Mouse (Mus musculus) neural tube, embryonic 11.5 days (tissue): ENCODE data around the gene Mia2. TPM values are rescaled to one million over a fixed set of nuclear protein-coding genes. Genes with fewer than 3 reads are reported as not detected.
A peak's percentile ranks its signal among the peaks of the same experiment; 100 is the strongest.

Source experiments
- ATAC-seq: fragments of 200-750 bp; cut with Nextera tagmentation; 2 replicates; pipeline ENCODE4 v1.8.0; 2017; ENCODE audit warnings: moderate number of reproducible peaks, mild to moderate bottlenecking, moderate TSS enrichment, moderate library complexity; ENCODE audit not compliant: insufficient read depth, low FRiP score, low TSS enrichment
- DNase-seq: peaks from one replicate; pipeline ENCODE4 v3.0.0-alpha.2; 2015; ENCODE audit warnings: low spot score
- H3K27ac ChIP-seq: fragments of 300-500 bp; sonication (generic); 2 replicates; pipeline ENCODE4 v1.5.1; 2014; ENCODE audit warnings: low read depth, mild to moderate bottlenecking, low read length
- H3K27me3 ChIP-seq: fragments of 300-500 bp; sonication (generic); 2 replicates; pipeline ENCODE4 v1.6.1; 2014; ENCODE audit warnings: mild to moderate bottlenecking, low read length, mixed read lengths; ENCODE audit not compliant: control insufficient read depth, insufficient read depth
- H3K36me3 ChIP-seq: fragments of 300-500 bp; sonication (generic); 2 replicates; pipeline ENCODE4 v1.6.1; 2014; ENCODE audit warnings: mild to moderate bottlenecking, low read length, moderate library complexity, mixed read lengths; ENCODE audit not compliant: control insufficient read depth, insufficient read depth
- H3K4me1 ChIP-seq: fragments of 300-500 bp; sonication (generic); 2 replicates; pipeline ENCODE4 v1.6.1; 2014; ENCODE audit warnings: low read length, mixed read lengths; ENCODE audit not compliant: control insufficient read depth, insufficient read depth
- H3K4me2 ChIP-seq: fragments of 300-500 bp; sonication (generic); 2 replicates; pipeline ENCODE4 v1.6.1; 2014; ENCODE audit warnings: low read depth, mild to moderate bottlenecking, moderate library complexity
- H3K4me3 ChIP-seq: fragments of 300-500 bp; sonication (generic); 2 replicates; pipeline ENCODE4 v1.5.1; 2014; ENCODE audit warnings: low read depth, low read length
- H3K9ac ChIP-seq: fragments of 300-500 bp; sonication (generic); 2 replicates; pipeline ENCODE4 v1.6.1; 2014; ENCODE audit warnings: mild to moderate bottlenecking, low read length
- H3K9me3 ChIP-seq: fragments of 300-500 bp; sonication (generic); 2 replicates; pipeline ENCODE4 v1.6.1; 2016; ENCODE audit warnings: low read length; ENCODE audit not compliant: control insufficient read depth
- WGBS: fragments of 180-500 bp; shearing (Covaris S2); extraction: QIAGEN DNeasy Blood & Tissue Kit; methylation state at CpG from one replicate; pipeline ENCODE4 v1.1.7; 2014; 5-methylcytosine and 5-hydroxymethylcytosine counted together
- polyA plus RNA-seq: library from polyadenylated mRNA; unstranded; fragments of >200 nt; fragmentation: Nextera tagmentation; extraction: Ambion mirVana; gene quantifications from 2 replicates; pipeline ENCODE4 v1.2.1, GENCODE M21; 2014

Mia2 gene
- polyA plus RNA-seq, 1 experiment from 2014 or later = 58.1 TPM

DNA sequence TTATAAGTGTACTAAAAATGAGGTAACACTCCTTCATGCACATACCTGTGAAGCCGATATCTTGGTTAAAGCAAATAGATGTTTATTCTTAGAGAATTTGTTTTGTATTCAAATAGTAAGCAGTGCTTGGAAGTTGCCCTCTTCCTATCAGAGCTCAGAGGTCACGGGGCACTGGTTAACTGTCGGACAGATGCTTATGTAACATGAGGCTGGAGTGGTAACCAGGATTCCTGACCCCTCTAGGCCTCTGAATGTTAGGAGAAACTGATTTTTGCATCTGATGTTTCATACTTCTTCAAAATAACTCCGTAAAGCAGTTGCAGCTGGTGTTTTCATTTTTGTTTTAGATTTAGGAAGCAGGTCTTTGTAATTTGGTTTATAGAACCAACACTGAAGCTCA lies 99.5 kb downstream of the Mia2 start:
- Histone ChIP-seq H3K36me3 (no peaks in the 10 kb centered on the region; the same call in 1 of the 2 replicates), H3K27ac (no peak overlapping the region), H3K4me3 (no peak overlapping the region), H3K4me2 (no peak overlapping the region), H3K4me1 (no peaks in the 10 kb centered on the region), H3K9me3 (no peaks in the 10 kb centered on the region), H3K9ac (no peak overlapping the region), H3K27me3 (no peaks in the 10 kb centered on the region)
- 86% methylated on average over 4 of the region's 4 CpGs for WGBS
- DNase-seq = no peak
- ATAC-seq = no peak

DNA sequence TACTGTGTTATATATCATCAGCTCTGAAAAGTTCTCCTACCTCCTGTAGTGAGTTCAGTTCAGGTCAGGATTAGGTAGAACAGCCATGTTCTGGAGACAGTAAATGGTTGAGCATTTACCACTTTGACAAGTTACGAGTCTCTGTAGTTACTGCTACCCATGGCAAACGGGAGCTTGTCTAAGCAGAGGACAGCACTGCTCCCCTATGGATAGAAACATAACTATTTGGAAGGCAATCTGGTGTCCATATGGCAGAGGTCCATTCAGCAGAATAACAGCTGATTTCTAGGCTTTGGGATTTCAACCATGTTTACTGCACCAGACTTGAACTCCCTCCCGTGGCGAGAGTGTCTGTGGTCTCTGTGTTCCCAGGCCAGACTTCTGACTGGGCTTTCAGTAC lies 100.3 kb downstream of the Mia2 start:
- H3K4me3 ChIP-seq = no peak overlapping the region
- no peak overlapping the region for H3K9ac ChIP-seq
- peak; percentile 11 for DNase-seq
- H3K27ac ChIP-seq = no peak overlapping the region
- H3K4me2 ChIP-seq = no peak overlapping the region
- no peaks in the 10 kb centered on the region for H3K4me1 ChIP-seq
- H3K27me3 ChIP-seq = no peaks in the 10 kb centered on the region
- 72% methylated on average over 4 of the region's 4 CpGs for WGBS
- no peaks in the 10 kb centered on the region for H3K9me3 ChIP-seq
- H3K36me3 ChIP-seq = no peaks in the 10 kb centered on the region; the same call in 1 of the 2 replicates
- no peak for ATAC-seq

DNA sequence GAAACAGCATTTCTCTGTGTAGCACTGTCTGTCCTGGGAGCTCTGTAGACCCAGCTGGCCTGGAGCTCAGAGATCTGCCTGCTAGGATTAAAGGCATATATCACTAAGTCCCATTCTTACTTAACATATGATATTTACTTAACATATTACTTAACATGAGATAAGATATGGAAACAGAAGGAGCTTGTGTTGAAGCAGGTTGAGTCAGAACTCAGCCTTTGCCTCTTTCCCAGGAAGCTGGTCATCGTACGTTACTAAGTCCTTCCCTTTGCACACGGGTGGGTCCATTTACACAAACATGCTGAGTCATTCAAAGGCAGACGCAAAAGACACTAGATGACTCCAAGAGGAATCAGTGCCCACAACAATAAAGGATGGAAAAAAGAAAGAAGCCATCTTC lies 103.2 kb downstream of the Mia2 start:
- 86% methylated on average over 4 of the region's 4 CpGs for WGBS
- Histone ChIP-seq H3K27me3 (no peaks in the 10 kb centered on the region), H3K9ac (no peak overlapping the region), H3K9me3 (no peaks in the 10 kb centered on the region), H3K36me3 (no peaks in the 10 kb centered on the region; the same call in 1 of the 2 replicates), H3K4me3 (no peak overlapping the region), H3K4me1 (no peaks in the 10 kb centered on the region), H3K4me2 (no peak overlapping the region), H3K27ac (no peak overlapping the region)
- ATAC-seq (no peak), DNase-seq (no peak)

DNA sequence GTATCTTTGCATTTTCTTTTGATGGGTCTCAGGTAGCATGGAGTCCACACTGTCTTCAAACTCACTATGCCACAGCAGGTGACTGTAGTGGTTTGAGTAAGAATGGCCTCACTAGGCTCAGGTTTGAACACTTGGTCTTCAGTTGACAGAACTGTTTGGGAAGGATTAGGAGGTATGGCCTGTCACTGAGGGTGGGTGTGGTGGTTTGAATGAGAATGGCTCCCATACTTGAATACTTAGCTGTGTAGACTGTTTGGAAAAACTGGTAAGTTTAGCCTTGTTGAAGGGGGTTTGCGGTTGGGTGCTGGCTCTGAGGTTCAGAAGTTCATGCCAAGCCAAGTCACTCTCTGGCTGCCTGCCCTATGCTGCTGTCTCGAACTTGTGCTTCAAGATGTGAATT lies 103.8 kb downstream of the Mia2 start:
- WGBS = 94% methylated on average over 2 of the region's 2 CpGs
- no peak for DNase-seq

DNA sequence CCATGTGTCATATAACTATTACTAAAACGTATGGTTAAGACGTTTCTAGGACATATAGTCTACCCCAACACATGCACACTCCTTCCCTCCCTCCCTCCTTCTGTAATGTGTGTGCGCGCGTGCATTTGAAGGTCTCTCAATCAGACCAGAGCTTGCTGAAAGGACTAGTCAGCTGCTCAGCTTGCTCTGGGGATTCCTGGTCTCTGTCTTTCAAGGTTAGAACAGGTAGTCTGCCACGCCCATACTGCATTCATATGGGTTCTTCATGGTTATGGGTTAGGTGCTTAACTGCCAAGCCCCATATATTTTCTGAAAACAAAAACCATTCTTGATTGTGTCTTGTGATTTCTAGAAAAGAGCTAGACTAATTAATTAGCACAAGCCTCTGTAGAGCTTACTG lies 110.0 kb downstream of the Mia2 start:
- H3K27ac ChIP-seq = no peak overlapping the region
- no peaks in the 10 kb centered on the region for H3K27me3 ChIP-seq
- no peaks in the 10 kb centered on the region for H3K9me3 ChIP-seq
- ATAC-seq (no peak), DNase-seq (no peak)
- H3K36me3 ChIP-seq = no peaks in the 10 kb centered on the region
- no peak overlapping the region for H3K4me3 ChIP-seq
- 96% methylated on average over 6 of the region's 6 CpGs for WGBS
- H3K4me2 ChIP-seq = no peak overlapping the region
- no peaks in the 10 kb centered on the region for H3K4me1 ChIP-seq
- H3K9ac ChIP-seq = no peak overlapping the region

More for the DNA sequence above, 103.8 kb downstream of the Mia2 start:
- no peaks in the 10 kb centered on the region for H3K9me3 ChIP-seq
- H3K4me1 ChIP-seq = no peaks in the 10 kb centered on the region
- no peak overlapping the region for H3K4me3 ChIP-seq
- no peak overlapping the region for H3K4me2 ChIP-seq
- H3K27me3 ChIP-seq = no peaks in the 10 kb centered on the region
- no peak overlapping the region for H3K27ac ChIP-seq
- no peak for ATAC-seq
- no peak overlapping the region for H3K9ac ChIP-seq
- H3K36me3 ChIP-seq = no peaks in the 10 kb centered on the region; the same call in 1 of the 2 replicates

DNA sequence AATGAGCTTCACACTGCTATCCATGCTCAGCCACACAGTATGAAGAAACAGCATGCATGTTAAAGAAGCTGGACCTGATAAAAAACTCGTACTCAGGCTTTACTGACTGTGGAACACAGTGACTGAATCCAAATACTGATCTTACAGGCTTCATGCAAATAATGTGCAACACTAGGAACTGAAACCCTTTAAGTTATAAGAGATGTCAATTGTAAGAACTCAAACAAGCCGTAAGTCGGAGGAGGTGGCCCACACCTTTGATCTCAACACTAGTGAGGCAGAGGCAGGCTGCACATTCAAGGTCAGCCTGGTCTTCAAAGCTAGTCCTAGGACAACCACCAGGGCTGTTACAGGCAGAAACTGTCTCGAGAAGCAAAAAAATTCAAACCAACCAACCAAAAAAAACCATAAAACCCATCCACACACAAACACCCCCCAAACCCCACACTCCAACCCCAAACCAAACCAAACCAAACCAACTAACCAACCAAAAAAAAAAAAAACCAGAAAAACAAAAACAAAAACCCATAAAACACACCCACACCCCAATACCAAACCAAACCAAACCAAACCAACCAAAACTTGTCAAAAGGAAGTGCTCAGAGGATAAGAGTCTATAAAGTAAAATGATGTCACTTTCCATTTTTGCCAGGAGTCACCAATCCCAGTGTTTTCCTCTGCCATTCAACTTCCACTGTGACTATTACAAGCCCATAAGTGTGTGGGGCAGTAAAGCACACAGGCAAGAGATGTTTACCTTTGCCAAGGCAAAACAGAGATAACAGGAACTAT lies 110.8 kb downstream of the Mia2 start:
- DNase-seq (no peak), ATAC-seq (no peak)
- Histone ChIP-seq H3K4me2 (no peak overlapping the region), H3K9ac (no peak overlapping the region), H3K9me3 (no peaks in the 10 kb centered on the region), H3K36me3 (no peaks in the 10 kb centered on the region), H3K4me3 (no peak overlapping the region), H3K4me1 (no peaks in the 10 kb centered on the region), H3K27me3 (no peaks in the 10 kb centered on the region), H3K27ac (no peak overlapping the region)
- 92% methylated on average over 4 of the region's 4 CpGs for WGBS

DNA sequence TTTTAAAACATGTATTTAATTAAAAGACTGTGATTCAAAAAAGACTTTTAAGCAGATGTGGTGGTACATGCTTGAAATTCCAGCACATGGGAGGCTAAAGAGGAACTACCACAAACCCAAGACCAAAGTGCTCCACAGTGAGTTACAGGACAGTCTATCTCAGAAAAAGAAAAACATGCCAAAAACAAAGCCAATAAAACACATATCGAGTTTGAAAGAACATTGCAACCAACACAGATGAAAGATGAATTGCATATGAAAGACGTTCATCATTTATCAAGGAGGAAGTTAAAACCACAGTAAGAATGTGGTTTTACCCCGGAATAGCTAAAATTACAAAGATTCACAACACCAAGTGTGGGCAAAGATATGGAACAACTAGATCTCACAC lies 111.4 kb downstream of the Mia2 start:
- H3K27ac ChIP-seq = no peak overlapping the region
- ATAC-seq (no peak), DNase-seq (no peak)
- no peaks in the 10 kb centered on the region for H3K9me3 ChIP-seq
- H3K9ac ChIP-seq = no peak overlapping the region
- WGBS = 91% methylated on average over 3 of the region's 3 CpGs
- no peaks in the 10 kb centered on the region for H3K4me1 ChIP-seq
- H3K36me3 ChIP-seq = no peaks in the 10 kb centered on the region
- H3K4me3 ChIP-seq = no peak overlapping the region
- H3K27me3 ChIP-seq = no peaks in the 10 kb centered on the region
- no peak overlapping the region for H3K4me2 ChIP-seq

DNA sequence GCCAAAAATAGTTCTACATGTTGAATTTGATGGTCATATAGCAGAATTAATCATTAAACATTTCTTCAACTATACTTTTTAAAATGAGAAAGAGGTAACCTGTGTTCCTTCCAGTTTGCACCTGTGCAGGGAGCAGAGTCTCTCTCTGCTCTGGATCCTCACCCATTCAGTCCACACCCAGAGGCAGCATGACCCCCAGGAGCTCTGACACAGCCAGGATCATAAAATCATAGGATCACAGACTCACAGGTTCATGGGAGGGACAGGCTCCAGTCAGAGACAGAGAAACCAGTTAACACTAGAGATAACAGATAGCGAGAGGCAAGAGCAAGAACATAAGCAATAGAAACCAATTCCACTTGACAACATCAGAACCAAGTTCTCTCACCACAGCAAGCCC lies 112.2 kb downstream of the Mia2 start:
- Histone ChIP-seq H3K4me1 (no peaks in the 10 kb centered on the region), H3K9ac (no peak overlapping the region), H3K36me3 (no peaks in the 10 kb centered on the region), H3K4me2 (no peak overlapping the region), H3K4me3 (no peak overlapping the region), H3K27me3 (no peaks in the 10 kb centered on the region), H3K27ac (no peak overlapping the region), H3K9me3 (0 out of 2 replicates have a peak, but pooled peaks cover 2% of the 10 kb centered on the region)
- 98% methylated on average over 1 of the region's 1 CpGs for WGBS
- ATAC-seq (no peak), DNase-seq (no peak)

DNA sequence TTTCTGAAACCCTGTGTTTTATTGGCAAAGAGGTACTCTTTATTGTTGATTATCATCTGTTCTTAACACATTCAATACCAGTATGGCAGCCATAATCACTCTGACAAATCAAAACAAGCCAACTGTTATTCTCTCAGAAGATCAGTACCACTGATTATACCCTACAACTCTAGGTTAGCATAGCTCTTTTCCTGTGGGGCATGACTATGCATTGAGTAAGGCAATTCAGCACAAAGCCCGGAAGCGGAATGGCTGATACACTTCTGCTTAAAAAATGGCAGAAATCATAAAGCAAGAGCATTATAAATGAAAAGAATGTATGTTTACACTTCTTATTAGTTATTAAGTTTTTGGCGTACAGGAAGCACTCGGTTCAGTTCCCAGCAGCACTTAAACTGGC lies 120.6 kb downstream of the Mia2 start:
- Histone ChIP-seq H3K9me3 (0 out of 2 replicates have a peak, but pooled peaks cover 3% of the 10 kb centered on the region), H3K4me3 (no peak overlapping the region), H3K27me3 (no peaks in the 10 kb centered on the region), H3K4me1 (peaks cover 10% of the 10 kb centered on the region; the same call in 1 of the 2 replicates), H3K4me2 (no peak overlapping the region), H3K27ac (no peak overlapping the region), H3K9ac (no peak overlapping the region), H3K36me3 (no peaks in the 10 kb centered on the region)
- no peak for ATAC-seq
- DNase-seq = no peak
- 93% methylated on average over 4 of the region's 4 CpGs for WGBS
